Mouse (Mus musculus) spleen, postnatal 14 days (tissue): ENCODE measurements around the gene Olfr803.

Experiments
- DNase-seq, 2 experiments: peaks; one replicate each; pipeline ENCODE4 v3.0.0; 2021 to 2022; ENCODE audit warnings: low spot score in 2 of 2

The Olfr803 gene

DNA sequence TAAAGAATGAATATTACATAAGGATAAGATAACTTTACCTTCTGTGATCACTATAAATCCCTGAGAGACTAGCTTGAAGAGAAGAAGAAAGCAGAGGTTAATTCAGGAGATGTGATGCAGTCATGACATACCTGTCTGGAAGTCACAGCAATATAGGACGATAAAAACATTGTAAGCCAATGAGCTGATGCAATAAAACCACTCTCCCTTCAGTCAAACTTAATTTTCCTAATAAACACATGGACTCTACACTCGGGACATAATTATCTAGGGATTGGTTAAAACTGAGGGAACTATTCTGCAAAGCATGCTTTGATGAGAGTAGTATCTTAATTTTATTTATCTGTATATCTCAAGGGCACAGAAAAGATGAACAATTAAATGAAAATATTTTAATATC, at the start of gene Olfr803:
Gene Olfr803 (minus strand): TSS at position 101 of the 400 bp plus-strand sequence.
- DNase-seq, result no peak

DNA sequence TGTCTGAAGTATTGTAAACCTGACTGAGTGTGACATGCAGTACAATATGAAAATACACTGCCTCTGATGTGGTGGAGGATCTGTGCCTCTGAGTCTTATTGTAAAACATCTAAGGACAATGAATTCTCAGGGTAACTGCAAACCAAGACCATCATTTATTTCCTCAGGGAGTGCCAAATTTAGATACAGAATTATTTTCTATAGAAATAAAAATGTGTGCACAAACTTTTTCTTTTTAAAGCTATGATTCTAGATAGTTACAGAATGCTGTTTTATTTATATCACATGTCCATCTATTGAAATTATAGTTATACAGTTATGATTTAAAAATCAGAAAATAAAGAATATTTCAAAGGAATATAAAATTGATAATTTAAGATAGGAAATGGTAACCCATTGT, 47.7 kb upstream of the Olfr803 start, which contains the start of gene Olfr806:
Gene Olfr806 (minus strand): TSS at position 101 of the 400 bp plus-strand sequence.
- no peak for DNase-seq

DNA sequence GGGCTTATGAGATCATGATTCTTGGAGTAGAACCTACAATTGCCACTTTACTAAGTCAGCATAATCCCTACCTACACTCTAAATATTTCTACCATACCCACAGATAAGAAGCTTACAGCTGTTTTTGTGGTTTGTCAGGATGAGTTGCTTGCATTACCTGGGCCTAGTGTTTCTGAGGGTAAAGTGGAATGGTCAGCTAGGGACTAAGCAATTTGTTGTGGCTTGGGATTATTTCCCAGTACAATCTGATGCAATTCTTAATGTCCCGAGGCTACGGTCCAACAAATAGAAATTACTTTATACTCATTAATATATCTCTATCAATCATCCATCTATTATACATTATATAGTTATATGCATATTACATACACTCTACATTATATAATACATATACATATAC, 35.2 kb upstream of the Olfr803 start, which contains the start of gene Olfr805:
Gene Olfr805 (minus strand): TSS at position 101 of the 400 bp plus-strand sequence.
- no peak for DNase-seq

DNA sequence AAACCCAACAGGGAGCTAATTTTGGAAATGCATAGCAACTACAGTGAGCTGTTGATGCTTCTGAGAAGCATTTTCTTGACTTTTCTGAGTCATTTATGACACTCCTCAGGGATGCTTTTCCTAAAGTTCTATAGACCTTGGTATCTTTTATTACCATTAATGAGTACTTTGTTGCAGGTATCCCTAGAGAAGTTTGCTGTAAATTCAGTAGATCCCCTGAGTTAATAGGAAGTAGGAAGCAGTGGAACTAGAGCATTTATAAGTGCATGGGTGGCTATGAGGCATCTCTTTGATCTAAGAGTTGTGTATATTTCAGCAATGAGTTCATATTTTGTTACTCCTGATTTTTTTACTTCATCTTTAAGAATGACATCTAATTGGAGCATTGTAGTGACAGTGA, 8.8 kb upstream of the Olfr803 start, which contains the start of gene Olfr804:
Gene Olfr804 (plus strand): TSS at position 301 of the 400 bp plus-strand sequence.
- DNase-seq, result no peak

DNA sequence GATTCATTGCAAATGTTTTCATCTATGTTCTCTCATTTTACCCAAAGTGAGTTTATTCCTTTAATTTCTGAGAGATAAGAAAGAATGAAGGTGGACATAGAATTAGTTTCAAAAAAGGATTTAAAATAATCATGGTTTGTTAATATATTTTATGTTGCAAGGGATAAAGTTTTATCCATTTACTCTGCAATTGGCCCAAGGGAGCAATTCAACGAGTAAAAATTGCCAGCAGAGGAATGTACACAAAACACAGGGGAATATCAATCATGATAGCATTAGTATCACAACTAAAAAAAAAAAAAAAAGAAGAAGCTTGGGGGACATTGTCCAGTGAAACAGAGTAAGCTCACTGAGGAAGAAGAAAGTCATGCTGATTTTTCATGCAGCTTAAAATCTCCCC, 6.0 kb downstream of the Olfr803 start, which contains the start of gene Olfr802:
Gene Olfr802 (minus strand): TSS at position 101 of the 400 bp plus-strand sequence.
- no peak for DNase-seq

DNA sequence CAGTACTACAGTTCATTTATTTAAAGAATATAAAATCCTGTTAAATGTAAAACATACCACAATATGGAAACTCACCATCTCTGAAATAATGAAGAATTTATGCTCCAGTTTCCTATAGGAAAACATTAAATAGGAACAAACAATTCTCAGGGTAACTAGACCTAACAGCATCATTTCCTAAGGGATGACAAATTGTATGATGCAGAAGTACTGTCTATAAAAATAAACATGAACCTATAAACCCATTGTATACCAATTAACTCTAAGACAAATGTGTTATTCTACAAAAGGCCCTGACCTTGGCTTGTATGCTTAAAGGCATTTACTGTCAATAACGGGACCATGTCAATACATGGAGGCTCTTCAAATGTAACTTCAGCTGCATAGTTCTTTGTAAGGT, 20.3 kb downstream of the Olfr803 start, which contains the start of gene Olfr801:
Gene Olfr801 (minus strand): TSS at position 101 of the 400 bp plus-strand sequence.
- DNase-seq, result no peak

DNA sequence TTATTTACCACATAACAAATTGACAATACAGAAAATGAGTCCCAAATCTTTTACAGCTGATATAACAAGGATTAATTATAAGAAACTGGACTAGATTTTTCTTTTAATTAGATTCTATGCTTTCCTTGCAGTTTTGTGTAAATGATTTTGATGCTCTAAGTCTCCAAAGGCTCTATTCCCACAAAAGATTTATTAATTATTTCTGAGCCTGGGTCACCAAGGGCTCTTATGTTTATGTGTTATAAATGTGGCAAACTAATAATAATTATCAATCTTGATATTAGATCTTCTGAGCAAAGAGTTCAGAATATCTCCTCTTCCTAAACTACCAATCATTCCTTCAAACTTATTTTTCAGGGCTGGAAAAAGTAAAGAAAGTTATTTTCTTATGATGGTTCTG, 36.7 kb downstream of the Olfr803 start, which contains the start of gene Olfr800:
Gene Olfr800 (plus strand): TSS at position 301 of the 400 bp plus-strand sequence.
- DNase-seq, result no peak

DNA sequence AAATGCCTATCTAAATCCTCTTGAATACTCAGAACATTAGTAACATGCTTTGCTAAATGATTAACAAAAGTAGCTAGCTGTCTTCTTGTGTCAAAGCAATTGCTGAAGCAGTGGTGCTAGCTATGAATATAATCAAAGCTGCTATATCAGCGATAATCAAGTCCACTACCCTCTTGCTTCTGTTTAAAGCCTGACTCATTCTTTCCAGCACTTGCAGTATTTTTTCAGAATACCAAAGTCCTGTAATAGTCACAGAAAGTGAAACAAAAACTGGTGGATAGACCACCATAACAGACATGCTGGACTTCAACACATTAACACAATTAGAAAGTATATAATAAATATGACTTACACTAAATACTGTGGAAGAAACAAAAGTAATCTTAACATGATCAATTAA, 42.3 kb downstream of the Olfr803 start:
- DNase-seq, result no peak
